Mouse (Mus musculus) layer of hippocampus, postnatal 14 days (tissue): ENCODE data around the gene Ppp2r2c. TPM values are rescaled to one million over a fixed set of nuclear protein-coding genes. Genes with fewer than 3 reads are reported as not detected.

ENCODE experiments used
- DNase-seq, 2 experiments: peaks; one replicate each; pipeline ENCODE4 v3.0.0; 2021 to 2022; ENCODE audit warnings: low spot score in 2 of 2, mixed read lengths in 1 of 2
- total RNA-seq, 2 experiments: library from RNA; stranded (reverse); gene quantifications; 2 replicates each; pipeline ENCODE4 v1.2.3; 2021

Ppp2r2c gene
- total RNA-seq, 2 experiments from 2014 or later, result 355 to 364 TPM

DNA sequence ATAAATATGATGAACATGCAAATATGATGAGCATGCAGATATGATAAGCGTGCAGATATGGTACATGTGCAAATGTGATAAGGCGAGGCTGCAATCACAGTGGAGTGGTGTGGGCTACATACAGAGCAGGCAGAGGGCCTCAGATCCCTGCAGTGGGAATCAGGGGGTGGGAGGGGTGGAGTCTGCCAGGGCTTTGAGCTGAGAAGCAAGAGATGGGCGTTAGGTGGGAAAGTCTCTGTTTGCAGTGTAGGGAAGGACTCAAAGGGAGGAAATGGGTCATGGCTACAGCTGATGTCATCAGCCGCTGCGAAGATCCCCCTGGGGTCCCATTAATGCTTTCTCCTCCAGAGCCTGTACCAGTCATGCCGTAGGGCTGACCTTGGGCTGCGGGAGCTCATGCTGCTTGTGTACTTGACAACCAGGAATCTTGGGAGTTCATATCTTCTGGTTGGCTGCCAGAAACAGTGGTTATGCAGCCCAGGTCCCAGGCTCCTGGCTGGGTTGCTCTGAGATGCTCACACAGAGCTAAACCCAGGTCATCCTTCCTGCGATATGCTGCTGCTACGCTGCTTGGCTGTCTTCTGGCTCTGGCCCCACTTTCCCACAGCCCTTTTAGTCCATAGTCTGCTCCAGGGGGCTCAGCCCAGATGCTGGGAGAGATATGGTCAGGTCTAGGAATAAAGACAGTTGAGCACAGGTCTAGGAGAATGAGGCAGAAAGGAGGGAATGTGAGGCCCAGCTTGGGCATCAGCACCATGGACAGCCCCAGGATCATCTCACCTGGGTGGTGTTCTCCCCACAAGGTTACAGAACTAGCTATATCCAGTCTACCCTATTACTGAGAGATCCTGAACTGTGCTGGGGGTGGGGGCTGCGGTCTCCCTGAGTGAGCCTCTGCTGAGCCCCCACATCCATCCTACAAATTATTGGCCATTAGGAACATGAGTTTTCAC is 27.6 kb downstream of the Ppp2r2c start:
- DNase-seq, result no peak

DNA sequence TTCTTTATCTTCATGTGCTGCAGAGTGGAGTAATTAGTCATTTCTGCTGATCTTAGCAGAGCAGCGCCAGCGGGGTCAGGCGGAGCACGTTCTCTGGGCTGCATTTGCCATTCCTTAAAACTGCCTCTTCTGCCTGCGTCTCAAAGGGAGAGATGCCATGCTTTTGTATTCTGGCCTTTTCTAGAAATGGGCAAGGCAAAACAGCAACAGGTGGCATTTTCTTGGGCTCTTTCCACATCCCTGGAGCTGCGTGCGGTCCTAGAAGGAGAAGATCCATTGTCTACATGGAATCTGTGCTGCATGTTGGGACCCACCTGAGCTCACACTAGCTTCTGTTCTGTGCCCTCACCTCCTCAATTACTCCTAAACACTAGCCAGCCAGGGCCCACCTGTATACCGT is 29.7 kb downstream of the Ppp2r2c start:
- no peak for DNase-seq

DNA sequence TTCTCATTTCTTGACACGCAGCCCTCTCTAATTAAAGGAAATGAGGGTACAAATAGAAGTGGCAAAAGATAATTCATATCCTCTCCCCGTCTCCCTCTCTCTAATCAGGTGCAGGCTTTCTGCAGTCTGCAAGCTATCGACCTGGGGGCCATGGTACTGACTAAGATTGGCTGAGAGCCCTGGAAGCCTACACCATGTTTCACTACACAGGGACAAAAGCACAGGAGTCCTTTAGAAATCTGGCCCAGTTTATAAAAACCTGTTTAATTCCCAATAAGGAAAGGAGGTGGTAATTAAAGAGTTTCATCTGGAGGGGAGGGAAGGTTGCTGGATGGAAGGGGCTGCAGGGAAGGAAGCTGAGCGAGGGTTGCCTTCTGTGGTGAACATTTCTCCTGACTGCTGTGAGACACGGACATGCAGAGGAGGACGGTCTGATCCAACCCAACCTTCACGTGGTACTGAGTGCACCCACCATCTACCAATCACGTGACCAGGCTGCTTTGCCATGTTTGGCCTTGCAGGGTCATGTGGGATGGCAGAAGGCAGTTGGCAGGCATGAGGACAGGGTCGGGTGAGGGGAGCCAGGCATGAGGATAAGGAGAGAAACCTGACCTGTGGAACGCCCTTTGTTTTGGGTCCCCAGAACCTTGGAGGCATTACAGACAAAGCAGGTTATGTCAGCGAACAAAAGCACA is 30.2 kb downstream of the Ppp2r2c start:
- no peak for DNase-seq

GRCm38 (mm10) chr5:36899392-36899791 is 31.1 kb downstream of the Ppp2r2c start:
- DNase-seq, result no peak

GRCm38 (mm10) chr5:36900189-36900619 is 31.9 kb downstream of the Ppp2r2c start:
- DNase-seq, result no peak

GRCm38 (mm10) chr5:36902807-36903206 is 34.5 kb downstream of the Ppp2r2c start:
- no peak for DNase-seq

DNA sequence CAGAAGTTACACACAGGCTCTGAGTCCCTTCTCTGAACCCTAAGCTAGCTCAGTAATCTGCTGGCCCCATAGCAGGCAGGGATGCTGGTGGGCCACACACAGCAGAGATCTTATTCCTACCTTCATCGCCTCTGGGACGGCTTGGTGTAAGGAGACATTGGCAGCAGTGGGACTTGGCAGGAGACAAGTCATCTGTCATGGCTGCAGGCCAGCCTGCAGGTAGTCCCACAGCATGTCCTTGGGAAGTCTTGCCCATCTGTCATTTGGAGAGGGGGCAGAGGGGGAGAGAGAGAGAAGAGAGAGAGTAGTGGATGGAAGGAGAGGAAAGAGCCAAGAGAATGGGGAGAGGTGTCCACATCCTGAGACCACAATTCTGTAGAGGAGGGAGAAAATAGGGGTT is 35.8 kb downstream of the Ppp2r2c start:
- DNase-seq, result no peak

DNA sequence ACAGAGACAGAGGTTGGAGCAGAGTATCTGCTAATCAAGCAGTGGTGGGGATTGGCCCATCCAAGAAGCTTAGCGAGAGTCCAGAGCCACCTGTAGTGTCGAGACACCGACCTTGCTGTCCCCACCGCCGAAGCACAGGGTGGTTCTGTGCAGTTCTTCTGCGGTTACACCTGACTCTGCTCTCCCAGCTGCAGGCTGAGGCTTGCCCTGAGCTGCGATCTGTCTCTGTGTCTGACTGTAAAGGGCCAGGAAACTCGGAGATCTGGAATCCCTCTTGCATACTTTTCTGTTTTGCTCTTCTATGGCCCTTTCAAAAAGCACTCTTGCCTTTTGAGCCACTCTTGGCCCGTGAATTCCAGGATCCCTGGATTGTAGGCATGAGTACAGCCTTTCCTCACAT is 36.4 kb downstream of the Ppp2r2c start:
- no peak for DNase-seq

DNA sequence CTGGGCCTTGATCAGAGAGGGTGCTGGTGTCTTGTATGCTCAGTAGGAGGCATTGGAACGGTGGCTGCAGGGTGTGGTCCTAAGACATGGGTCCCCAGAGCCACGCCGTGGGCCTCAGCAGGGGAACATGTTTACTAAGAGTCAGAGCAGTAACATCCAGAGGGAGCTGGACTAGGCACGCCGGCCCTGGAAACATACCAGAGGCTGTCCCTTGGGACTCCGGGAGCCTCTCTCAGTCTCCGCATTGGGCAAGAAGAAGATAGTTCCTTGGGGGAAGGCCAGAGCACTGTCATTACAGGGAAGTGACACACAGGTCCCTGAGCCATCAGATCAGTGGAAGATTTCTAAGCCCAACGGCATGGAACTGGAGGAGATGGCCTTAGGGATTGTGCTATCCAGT is 36.9 kb downstream of the Ppp2r2c start:
- DNase-seq, result no peak

- DNase-seq, result no peak
Measured at GRCm38 (mm10) chr5:36907695-36908094, 39.4 kb downstream of the Ppp2r2c start.

DNA sequence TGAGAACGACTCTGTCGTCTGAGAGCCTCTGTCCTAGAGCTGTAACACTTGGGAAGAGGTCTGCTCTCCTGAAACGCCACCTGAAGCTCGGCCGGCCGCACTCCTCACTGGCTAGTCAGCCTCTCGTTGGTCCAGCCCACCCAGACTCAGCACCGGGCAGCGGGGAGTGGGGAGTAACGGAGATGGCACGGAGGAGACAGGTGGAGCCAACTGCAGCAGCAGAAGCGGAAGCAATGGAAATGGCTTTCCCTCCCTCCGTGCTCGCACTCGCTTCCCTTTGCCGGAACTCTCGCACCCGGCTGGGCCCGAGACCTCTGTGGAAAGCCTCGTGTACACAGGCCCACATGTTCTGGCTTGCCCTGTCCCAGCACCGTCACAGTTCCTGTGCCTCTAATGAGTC is 41.2 kb downstream of the Ppp2r2c start:
- DNase-seq, result no peak

- no peak for DNase-seq
Measured at GRCm38 (mm10) chr5:36910980-36911379, 42.7 kb downstream of the Ppp2r2c start.

GRCm38 (mm10) chr5:36911759-36912352 is 43.5 kb downstream of the Ppp2r2c start:
- no peak for DNase-seq

DNA sequence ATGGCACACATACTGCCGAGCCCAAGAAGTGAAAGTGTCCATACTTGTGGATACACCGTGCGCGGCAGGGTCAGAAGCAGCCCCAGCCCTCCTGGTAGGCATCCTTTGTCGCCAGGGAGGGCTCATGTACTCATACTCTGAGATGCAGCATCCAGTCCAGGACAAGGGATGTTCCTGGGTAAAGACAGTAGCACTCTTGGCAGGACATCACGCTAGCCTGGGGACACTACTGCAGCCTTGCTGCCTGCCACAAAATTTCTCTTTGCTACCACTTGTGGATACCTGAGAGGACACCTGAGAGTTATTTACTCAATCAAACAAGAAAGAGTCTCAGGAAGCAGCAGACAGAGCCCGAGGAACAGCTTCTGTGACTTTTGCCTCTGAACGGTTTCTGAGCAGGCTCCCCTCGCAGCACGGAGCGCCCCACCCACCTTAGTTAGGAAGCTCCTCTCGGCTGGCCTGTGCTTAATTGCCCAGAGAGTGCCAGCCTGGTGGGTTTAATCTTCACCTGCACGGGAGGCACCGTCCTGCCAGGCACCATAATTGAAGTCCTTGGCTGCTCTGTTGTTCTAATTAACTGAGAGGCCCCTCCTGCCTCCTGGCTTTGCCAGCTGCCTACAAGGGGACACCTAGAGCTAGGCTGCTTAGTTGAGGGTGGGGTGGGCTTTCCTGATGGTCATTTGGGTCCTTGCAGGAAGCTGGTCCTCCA is 44.4 kb downstream of the Ppp2r2c start:
- no peak for DNase-seq

- DNase-seq, result no peak
Measured at GRCm38 (mm10) chr5:36915256-36915655, 46.9 kb downstream of the Ppp2r2c start.

DNA sequence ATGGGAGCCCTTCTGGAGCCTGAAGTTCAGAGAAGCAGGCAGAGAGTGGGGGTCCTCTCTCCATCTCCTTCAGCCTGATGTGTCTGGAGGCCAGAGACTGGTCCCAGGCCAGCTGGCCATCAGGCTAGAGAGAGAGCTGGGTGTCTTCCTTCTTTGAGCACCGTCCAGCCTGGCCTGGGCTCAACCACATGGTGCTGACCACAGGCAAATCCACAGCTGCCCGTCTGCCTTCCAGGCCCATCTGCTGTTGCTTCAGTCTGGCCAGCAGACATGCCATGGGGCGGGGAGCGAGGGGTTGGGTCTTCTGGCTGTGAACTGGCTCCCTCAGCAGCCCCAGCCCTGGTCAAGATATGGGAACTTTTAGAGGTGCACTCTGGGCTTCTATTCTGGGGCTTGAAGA is 48.3 kb downstream of the Ppp2r2c start:
- DNase-seq, result no peak

- no peak for DNase-seq
Measured at GRCm38 (mm10) chr5:36917245-36917644, 48.9 kb downstream of the Ppp2r2c start.

DNA sequence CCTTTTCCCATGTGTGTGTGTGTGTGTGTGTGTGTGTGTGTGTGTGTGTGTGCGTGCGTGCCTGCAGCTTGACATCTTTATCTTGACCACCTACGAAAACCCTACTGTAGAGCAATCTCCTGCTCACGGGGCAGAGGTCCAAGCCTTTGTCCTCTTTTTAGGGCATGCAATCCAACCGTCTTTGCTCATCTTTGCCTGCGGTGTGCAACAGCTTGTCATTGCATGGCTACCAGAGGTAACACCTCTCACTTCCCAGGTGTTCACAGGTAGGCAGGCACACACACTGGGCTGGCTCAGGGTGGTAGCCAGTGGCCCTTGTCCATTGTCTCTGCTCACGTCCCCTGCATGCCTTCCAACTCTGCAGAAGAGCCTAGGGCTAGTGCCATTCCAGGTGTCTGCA is 49.7 kb downstream of the Ppp2r2c start:
- DNase-seq, result no peak

DNA sequence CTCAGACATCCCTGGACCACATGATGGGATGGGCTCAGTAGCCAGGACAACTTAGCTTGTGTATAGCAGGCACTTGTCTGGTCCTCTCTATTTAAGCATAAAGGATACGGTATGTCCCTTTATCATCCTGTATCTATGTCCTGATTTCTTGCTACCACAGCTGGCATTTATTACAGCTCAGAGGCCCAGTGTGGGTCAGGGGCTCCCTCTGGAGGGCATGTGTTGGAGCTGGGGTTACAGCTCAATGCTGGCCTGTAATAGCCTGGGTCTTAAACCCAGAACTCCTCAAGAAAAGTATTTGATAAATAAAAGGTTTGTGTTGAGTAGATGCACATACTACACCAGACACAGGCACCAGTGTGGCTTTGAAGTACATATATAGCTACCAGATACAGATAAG is 51.8 kb downstream of the Ppp2r2c start:
- DNase-seq, result no peak

- no peak for DNase-seq
Measured at GRCm38 (mm10) chr5:36921871-36922270, 53.6 kb downstream of the Ppp2r2c start.

GRCm38 (mm10) chr5:36922811-36923210 is 54.5 kb downstream of the Ppp2r2c start:
- no peak for DNase-seq
